In genomic region chr9:69759721-69760221, GRCm38 (mm10) we compare ENCODE assay signal across 10 mouse cellular contexts. TPM values are rescaled to one million over a fixed set of nuclear protein-coding genes. Genes with fewer than 3 reads are reported as not detected.
DNase-seq lines count a peak whose midpoint lies in the region; ATAC-seq and TF ChIP-seq lines count a peak whose summit lies in the region.
"Had no signal": no experiment of that assay in that cellular context is flagged by ENCODE, and none has a peak within 500 bp of the region (broad histone marks: within the 10 kb centered on the region; RNA-seq: fewer than 3 reads in every experiment).

No protein-coding gene starts in this region.

- peak overlapping the region; percentile 16 for H3K4me3 ChIP-seq in heart, embryonic 13.5 days
- H3K4me3 ChIP-seq in hindbrain, embryonic 12.5 days: peak overlapping the region; percentile 40
- H3K4me3 ChIP-seq: liver, embryonic 12.5 days had no signal

- H3K36me3 ChIP-seq in heart, embryonic 13.5 days: no peaks in the 10 kb centered on the region
- H3K36me3 ChIP-seq in hindbrain, embryonic 12.5 days: no peaks in the 10 kb centered on the region
- H3K36me3 ChIP-seq: G1E; liver, embryonic 12.5 days had no signal

- no peak overlapping the region for H3K9ac ChIP-seq in heart, embryonic 13.5 days
- H3K9ac ChIP-seq in hindbrain, embryonic 12.5 days: peak overlapping the region; percentile 62
- H3K9ac ChIP-seq: liver, embryonic 12.5 days had no signal

- no peak overlapping the region for H3K27ac ChIP-seq in heart, embryonic 13.5 days (replicated peaks)
- H3K27ac ChIP-seq in hindbrain, embryonic 12.5 days: no peak overlapping the region
- H3K27ac ChIP-seq: liver, embryonic 12.5 days had no signal

- no peak for ATAC-seq in heart, embryonic 13.5 days (ENCODE audit: extremely low read depth, insufficient number of reproducible peaks, low FRiP score, low TSS enrichment)
- no peak for ATAC-seq in hindbrain, embryonic 12.5 days (ENCODE audit: low FRiP score)
- ATAC-seq: liver, embryonic 12.5 days had no signal

- TF ChIP-seq CTCF in brain, embryonic 14.5 days (IDR thresholded peaks at IDR 0.05; ENCODE audit: borderline replicate concordance, extremely low read depth, insufficient read depth, insufficient read length): no peak

- no peaks in the 10 kb centered on the region for H3K9me3 ChIP-seq in heart, embryonic 13.5 days
- no peaks in the 10 kb centered on the region for H3K9me3 ChIP-seq in hindbrain, embryonic 12.5 days (replicated peaks)
- H3K9me3 ChIP-seq: G1E; liver, embryonic 12.5 days had no signal

- peaks cover 100% of the 10 kb centered on the region for H3K27me3 ChIP-seq in heart, embryonic 13.5 days (replicated peaks)
- peaks cover 88% of the 10 kb centered on the region for H3K27me3 ChIP-seq in hindbrain, embryonic 12.5 days

- no peak overlapping the region; the same call in 1 of the 2 replicates for H3K4me2 ChIP-seq in heart, embryonic 13.5 days
- H3K4me2 ChIP-seq in hindbrain, embryonic 12.5 days (replicated peaks): peak overlapping the region; percentile 56

- no peak for DNase-seq in heart, adult 9 months (ENCODE audit: low spot score in 2 of 2)
- DNase-seq in brain, embryonic 14.5 days (ENCODE audit: low read depth): peak; percentile 53
- DNase-seq in neural tube, embryonic 10.5 days (ENCODE audit: extremely low spot score, low spot score): peak; percentile 77
- DNase-seq in urinary bladder, postnatal 14 days (ENCODE audit: low spot score): no peak
- no peak for DNase-seq in right cerebral cortex, postnatal 36 days (ENCODE audit: low spot score in 2 of 2)
- DNase-seq in right cerebral cortex, postnatal 25 days: no peak

- no peak for TF ChIP-seq POLR2A in brain, embryonic 14.5 days (IDR thresholded peaks at IDR 0.05; ENCODE audit: borderline replicate concordance, extremely low read depth, insufficient read depth, insufficient read length, poor library complexity, severe bottlenecking)

- WGBS in heart, embryonic 13.5 days: under 1% methylated on average over 44 of the region's 44 CpGs
- under 1% methylated on average over 44 of the region's 44 CpGs for WGBS in hindbrain, embryonic 12.5 days

- peaks cover 8% of the 10 kb centered on the region; the same call in 1 of the 2 replicates for H3K4me1 ChIP-seq in heart, embryonic 13.5 days
- peaks cover 68% of the 10 kb centered on the region for H3K4me1 ChIP-seq in hindbrain, embryonic 12.5 days
- H3K4me1 ChIP-seq: liver, embryonic 12.5 days had no signal

RNA-seq across cellular contexts. Expression of gene Foxb1, which starts 1.0 kb away (rescaled TPM):
- not detected in 2 replicates for polyA plus RNA-seq in heart, embryonic 13.5 days (2015; fragmentation: Nextera tagmentation; extraction: Ambion mirVana)
- 10.1 and 14.1 TPM in 2 replicates for polyA plus RNA-seq in brain, embryonic 14.5 days (2012; rRNA removed)
- 5.5 and 7.5 TPM in 2 replicates for polyA plus RNA-seq in hindbrain, embryonic 12.5 days (2016; fragmentation: Nextera tagmentation; extraction: Ambion mirVana)
- polyA plus RNA-seq: G1E; liver, embryonic 12.5 days had no signal

Comparison
In these comparisons a context has a peak if more than half of its experiments do, and no peak if none do; other contexts are left out.
1. DNase-seq: peak in brain, embryonic 14.5 days (single experiment) and neural tube, embryonic 10.5 days (single experiment); none in heart, adult 9 months (0 of 2), urinary bladder, postnatal 14 days (single experiment), right cerebral cortex, postnatal 36 days (0 of 2) and right cerebral cortex, postnatal 25 days (single experiment).